Mouse (Mus musculus) c-Kit-positive CD71-positive TER-119-negative erythroid progenitor cells, embryonic 14.5 days (primary cell): ENCODE data around the gene Rpl36al.
A peak's percentile ranks its signal among the peaks of the same experiment; 100 is the strongest.

Experiments used
- DNase-seq: peaks from one replicate; pipeline ENCODE4 v3.0.0-alpha.2; 2013; ENCODE audit warnings: low read depth

Gene Rpl36al

DNA sequence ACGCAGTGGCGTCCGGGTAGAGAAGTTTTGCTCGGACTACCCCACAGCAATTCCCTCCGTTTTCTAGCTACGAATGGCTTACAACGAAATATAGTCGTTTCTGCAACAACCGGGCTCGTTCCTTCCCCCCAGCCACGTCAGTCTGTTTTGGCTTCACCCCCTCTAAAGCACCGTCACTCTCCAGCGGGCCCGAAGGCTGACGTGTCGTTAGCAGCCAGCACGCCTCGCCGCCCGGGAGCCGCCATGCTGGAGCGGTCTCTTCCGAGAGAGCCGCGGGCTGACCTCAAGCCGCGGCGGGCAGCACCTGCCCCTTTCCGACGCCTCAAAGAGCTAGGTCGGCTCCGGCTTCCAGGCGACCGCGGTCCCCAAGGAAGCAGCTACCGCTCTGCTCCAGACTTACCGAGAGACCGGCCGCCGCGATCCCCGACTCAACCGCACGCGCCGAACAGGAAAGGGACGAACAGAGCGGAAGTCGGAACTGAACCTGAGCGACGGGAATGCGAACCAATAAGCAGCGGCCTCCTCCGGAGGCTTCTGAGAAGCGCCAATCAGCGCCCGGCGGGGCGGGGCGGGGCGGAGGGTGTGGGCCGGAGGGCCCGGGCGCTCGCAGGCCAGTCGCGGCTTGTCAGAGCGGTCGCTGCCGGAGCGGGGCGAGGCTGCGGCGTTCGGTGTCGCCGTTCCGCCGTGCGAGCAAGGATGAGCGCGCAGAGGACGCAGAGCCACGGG is at the start of gene Rpl36al, which contains the start of gene Mgat2:
Gene Rpl36al, minus strand, starts transcription at position 501 of the 726 bp plus-strand sequence.
Gene Mgat2, plus strand, starts transcription at position 575 of the 726 bp plus-strand sequence.
- DNase-seq: peak; percentile 98

DNA sequence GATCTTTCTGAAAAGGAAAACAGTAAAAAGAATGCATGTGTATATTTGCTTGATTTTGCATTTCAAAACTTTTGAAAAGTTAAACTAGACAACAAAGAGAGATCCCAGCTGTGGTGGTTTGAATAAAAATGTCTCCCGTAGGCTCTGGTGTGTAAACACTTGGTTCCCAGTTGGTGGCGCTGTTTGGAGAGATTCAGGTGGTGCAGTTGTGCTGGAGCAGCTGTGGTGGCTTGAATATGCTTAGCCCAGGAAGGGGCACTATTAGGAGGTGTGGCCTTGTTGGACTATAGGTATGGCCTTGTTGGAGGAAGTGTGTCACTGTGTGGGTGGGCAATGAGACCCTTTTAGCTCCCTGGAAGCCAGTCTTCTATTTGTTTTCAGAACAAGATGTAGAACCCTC is 45.4 kb upstream of the Rpl36al start:
- peak; percentile 49 for DNase-seq

DNA sequence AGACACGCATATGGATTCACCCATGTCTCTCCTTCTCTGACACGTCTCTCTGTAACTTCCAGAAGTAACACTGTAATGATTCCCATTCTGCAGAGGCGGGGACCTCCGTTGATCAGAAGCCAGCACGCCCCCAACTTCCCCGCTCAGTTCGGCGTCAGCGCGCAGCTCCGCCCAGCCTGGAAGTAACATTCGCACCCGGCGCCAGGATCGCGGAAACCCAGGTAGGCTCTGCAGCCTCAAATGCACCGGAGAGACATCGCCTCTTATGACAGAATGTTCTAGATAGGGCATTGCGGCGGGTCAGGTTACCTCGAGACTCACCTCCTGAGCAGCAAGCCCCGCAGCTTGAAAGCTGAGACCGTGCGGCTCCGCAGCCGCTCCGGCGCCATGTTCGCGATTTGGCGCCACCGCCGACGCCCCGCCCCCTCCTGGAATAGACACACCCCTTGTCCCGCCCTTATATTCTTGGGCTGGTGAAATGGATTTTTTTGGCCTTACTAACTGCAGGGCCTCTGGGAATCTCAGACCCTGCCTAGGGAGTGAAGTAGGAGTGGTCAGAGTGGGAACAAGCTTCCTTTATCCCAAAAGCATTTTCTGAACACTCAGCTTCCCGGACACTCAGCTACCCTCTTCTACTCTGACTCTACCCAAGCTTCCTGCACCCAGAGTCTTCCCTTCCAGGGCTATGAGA is 44.0 kb upstream of the Rpl36al start, which contains the start of gene Pole2:
Gene Pole2, minus strand, starts transcription at position 420 of the 691 bp plus-strand sequence.
- DNase-seq: peak; percentile 81

- no peak for DNase-seq
Observed at GRCm38 (mm10) chr12:69220613-69221277, 36.9 kb upstream of the Rpl36al start.

- no peak for DNase-seq
Observed at GRCm38 (mm10) chr12:69216587-69216986, 32.7 kb upstream of the Rpl36al start.

GRCm38 (mm10) chr12:69215000-69215785 is 31.3 kb upstream of the Rpl36al start:
- no peak for DNase-seq

DNA sequence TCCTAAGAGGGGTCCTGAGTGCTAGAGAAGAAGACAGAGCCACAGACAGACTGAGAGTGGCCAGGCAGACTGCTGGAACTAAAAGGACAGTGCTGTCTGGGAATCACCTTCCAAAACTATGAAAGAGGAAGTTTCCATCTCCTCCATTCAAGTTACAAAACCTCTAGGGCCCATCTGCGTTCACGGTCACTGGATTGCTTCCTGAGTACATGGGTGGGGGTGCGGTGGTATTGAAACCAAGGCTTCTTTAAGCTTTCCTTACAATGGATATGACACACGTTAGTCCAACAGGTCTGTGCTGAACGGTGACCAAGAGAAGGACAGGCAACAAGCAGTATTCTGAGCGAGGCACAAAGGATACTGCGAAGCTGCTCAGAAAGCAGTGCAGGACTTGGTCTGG is 30.5 kb upstream of the Rpl36al start:
- no peak for DNase-seq

DNA sequence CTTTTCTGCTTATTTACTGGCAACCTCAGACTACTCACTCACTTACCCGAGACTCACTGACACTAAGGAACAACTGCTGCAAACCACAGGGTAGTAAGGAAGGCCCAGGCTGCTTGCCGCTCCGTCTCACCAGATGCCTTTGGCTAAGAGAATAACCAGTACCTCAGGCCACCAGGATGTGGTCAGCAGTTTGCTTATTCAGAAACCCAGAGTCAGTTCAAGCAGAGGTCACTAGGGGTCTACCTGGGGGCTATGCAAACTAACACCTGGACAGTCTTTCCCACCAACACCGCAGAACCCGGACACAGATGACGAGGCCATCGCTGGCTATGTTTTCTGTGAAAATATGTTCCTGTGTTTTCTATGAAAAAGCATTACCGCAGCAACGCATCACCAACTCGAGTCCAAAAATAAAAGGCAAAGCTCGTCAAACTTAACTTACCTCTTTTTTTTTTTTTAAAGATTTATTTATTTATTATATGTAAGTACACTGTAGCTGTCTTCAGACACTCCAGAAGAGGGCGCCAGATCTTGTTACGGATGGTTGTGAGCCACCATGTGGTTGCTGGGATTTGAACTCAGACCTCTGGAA is 29.4 kb upstream of the Rpl36al start:
- DNase-seq: no peak

GRCm38 (mm10) chr12:69211057-69211456 is 27.2 kb upstream of the Rpl36al start:
- DNase-seq: no peak

DNA sequence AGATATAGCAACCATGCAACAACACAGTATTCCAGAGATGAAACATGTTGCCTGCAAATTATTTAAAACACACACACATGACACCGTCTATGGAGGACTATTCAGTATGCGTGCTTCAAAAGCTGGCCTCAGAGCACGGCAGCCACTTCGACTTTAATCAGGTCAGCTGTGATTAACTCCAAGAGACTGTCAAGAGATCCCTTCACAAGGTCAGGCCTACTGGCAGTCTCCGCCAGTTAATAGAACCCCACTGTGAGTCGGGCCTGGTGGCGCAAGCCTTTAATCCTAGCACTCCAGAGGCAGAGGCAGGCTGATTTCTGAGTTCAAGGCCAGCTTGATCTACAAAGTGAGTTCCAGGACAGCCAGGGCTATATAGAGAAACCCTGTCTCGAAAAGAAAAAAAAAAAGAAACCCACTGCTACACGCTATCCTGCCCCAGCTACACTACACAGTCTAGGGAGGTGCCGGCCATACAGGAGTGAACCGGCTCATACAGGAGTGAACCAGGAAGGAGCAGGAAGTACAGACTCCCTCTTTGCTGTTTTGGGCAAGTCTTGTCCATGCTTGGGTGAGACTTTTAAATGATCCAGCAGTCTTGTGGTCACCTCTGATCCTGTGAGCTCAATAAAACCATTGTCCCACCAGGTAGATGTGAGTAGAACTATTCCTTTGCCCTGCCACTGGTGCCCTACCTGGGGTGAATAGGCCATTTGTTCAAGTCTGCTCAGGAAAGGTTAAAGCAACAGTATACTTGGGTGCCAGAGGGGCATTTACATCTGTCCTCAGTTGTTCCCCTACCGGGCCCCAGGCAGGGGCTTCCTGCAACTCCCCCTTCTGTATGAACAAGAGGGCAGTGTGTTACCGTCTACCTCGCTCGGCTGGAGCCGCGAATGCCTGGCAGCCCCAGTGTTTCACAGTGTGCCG is 26.4 kb upstream of the Rpl36al start:
- no peak for DNase-seq

GRCm38 (mm10) chr12:69208520-69208919 is 24.6 kb upstream of the Rpl36al start:
- DNase-seq: no peak

GRCm38 (mm10) chr12:69207926-69208325 is 24.0 kb upstream of the Rpl36al start:
- DNase-seq: no peak

- DNase-seq: no peak
Observed at GRCm38 (mm10) chr12:69207396-69207795, 23.5 kb upstream of the Rpl36al start.

DNA sequence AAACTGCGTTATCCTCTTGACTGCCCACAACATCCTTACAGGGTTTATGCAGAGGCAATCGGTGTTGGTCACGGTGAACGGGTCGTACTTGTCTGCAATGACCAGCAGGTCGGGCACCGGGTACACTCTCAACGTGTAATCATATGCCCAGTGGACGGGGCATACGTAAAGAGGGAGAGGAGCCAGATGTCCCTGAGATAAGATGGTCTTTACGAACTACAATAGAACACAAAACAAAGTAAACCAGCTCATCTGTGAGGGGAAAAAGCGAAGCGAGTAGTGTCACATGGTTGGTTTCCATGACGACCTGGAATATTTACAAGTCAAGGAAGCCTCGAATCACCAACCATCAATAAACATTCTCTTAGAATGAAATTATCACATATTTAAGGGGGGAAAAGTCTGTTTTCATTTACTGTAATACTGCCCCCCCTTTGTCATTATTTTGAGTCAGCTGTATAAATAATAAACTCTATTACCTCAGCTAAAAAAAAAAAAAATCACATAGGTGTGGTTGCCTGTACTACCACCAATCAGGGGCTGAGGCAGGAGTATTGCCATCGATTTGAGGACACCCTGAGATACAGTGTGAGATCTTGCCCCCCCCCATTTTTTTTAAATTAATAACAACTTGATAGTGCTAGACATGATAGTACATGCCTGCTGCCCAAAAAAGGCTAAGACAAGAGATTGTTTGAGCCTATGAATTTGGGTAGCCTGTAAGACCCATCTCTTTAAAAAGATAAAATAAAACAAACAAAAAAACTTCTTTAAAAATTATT is 20.4 kb upstream of the Rpl36al start, which contains the start of gene Gm49384:
Gene Gm49384, minus strand, starts transcription at position 216 of the 782 bp plus-strand sequence.
- no peak for DNase-seq

DNA sequence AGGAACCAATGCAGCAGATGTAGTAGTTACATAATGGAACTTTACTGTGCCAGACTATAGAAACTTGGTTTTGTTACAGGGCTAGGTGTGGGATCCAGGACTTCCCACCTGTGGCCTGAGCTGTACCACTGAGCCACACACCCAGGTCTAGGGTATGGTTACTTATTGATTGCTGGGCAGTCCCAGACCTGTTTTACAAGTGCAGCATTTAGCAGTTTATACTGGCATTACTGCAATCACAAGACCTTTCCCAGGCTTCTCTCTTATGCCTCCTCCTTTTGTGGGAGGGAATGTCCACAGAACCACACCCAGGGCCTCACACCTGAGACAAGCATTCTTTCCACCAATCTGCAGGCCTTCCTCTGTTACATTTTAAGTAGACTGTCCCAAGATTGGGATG is 15.1 kb upstream of the Rpl36al start:
- no peak for DNase-seq

GRCm38 (mm10) chr12:69198164-69198535 is 14.3 kb upstream of the Rpl36al start, which contains the start of gene Dnaaf2:
TSS of gene Dnaaf2 (minus strand) at chr12:69198429.
- DNase-seq: peak; percentile 69

GRCm38 (mm10) chr12:69197378-69198163 is 13.7 kb upstream of the Rpl36al start:
- peak; percentile 55 for DNase-seq
